Mouse (Mus musculus): Measurements from ENCODE around the gene 4932438A13Rik.

Gene 4932438A13Rik

DNA sequence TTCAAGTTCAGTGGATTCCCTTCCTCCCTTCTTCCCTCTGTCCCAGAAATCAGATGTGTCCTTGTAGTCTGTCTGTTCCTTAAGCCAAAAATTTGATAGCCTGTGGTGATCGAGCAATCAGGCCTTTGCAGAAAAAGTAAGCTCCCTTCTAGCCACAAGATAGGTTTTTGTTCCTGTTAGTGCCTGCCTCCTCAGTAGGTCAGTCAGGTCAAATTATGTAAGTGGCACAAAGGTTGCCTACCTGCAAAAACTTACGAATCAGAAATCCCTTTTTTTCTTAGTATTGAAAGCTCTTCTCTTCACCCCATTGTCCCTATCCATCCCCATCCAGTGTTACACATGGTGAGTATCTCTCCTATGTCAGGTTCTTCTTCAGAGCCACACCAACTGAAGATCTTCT is 54.9 kb downstream of the 4932438A13Rik start:
- DNase-seq (ENCODE audit: low read depth in 2 of 2, low spot score in 2 of 2) = no peak

DNA sequence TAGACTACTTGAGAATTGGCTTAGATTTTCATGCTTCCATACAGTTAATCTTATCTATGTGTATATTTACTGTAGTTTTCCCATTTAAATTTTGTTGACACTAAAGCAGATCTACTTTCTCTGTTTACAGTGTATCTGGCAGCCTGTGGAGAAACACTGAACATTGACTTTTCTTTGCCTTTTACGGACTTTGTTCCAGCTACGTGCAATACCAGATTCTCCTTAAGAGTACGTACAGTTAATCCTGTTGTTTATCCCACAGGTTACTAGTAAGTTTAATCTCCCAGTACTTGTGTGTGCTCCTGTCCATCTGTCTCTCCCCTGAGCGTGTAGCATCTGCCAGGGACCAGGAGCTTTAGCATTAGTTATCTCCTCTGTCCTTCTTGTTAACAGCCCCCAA is 55.4 kb downstream of the 4932438A13Rik start:
- DNase-seq (ENCODE audit: low read depth in 2 of 2, low spot score in 2 of 2) = no peak

DNA sequence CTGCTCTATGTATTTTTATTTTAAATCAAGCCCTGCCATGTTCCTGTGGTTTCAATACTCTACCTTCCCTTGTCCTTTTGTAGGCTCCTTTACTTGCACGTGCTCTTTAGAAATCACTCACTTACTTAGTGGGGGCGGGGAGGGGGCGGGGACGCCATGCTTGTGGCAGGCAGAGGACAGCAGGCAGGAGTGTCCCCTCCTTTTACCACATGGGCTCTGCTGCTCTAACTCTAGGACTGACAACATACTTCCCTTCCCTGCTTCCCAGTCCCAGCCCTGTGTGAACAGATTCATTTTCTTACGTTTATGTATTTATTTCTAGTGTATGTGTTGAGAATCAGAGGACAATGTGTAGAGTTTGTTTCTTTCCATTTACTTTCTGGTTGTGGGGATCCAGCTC is 78.7 kb downstream of the 4932438A13Rik start:
- no peak for DNase-seq (ENCODE audit: low read depth in 2 of 2, low spot score in 2 of 2)

DNA sequence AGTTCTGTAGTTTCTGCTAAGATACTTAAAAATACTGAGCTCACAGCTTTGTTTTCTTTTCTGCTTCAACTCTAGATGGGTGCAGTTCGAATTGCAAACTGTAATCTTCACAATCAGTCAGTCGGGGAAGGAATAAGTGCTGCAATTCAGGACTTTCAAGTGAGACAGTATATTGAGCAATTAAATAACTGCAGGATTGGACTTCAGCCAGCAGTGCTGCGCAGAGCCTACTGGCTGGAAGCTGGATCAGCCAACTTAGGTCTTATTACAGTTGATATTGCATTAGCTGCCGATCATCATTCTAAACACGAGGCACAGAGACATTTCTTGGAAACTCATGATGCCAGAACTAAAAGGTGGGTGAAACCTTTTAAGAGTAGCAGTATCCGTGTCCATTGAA is 79.2 kb downstream of the 4932438A13Rik start:
- DNase-seq (ENCODE audit: low read depth in 2 of 2, low spot score in 2 of 2) = no peak

DNA sequence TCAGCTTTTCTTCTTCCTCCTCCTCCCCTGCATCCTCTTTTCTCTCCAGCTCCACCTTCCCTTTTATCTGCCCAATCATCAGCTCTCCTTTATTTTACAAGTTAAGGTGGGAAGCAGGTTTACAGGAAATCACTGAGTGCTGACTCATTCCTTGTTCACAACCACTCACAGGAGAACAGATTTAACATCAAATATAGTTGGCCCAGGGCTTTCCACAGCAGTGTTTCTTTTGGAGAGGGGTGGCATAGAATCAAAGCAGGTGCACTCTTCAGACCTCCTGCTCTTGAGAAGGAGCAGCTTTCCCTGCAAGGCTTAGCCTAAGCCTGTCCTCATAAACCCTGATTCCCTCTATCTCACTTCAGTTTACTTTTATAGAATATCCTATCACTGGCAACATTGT is 80.8 kb downstream of the 4932438A13Rik start:
- no peak for DNase-seq (ENCODE audit: low read depth in 2 of 2, low spot score in 2 of 2)

DNA sequence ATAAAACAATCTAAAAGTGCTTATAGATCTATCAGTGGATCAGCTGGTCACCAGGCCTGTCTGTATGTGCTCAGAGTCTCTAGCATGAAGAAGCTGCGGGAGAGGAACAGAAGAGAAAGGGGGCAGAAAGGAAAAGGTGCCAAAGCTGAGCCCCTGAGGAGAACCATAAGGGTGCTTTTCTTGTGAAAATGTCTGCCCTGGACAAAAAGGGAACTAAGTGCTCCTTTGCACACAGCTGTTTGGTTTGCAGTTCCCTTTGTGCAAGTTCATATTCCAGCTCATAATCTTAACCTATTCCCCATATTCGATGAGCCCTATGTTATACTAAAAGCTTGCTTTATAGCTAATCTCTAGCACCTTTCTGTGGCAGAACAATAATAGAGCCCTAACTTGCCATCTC is 175.1 kb downstream of the 4932438A13Rik start:
- no peak for DNase-seq (ENCODE audit: low read depth in 2 of 2, low spot score in 2 of 2)

DNA sequence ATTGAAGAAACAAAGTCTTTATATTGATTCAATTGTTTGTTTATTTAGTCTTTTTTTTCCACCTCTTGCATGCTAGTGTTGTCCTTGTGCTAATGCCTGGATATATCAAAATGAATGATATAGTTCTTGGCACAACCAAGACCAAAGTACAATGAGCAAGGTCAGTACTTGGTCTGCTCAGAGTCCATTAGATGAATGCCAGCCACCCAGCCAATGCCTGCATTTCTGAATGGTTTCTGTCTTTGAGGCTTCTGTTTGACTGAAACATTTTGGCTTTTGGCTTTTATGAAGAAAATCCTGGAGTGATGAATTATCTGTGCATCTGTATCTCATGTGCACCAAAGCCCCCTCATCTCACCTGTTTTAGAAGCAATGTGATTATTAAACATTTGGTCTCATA is 176.9 kb downstream of the 4932438A13Rik start:
- DNase-seq (ENCODE audit: low read depth in 2 of 2, low spot score in 2 of 2) = no peak

DNA sequence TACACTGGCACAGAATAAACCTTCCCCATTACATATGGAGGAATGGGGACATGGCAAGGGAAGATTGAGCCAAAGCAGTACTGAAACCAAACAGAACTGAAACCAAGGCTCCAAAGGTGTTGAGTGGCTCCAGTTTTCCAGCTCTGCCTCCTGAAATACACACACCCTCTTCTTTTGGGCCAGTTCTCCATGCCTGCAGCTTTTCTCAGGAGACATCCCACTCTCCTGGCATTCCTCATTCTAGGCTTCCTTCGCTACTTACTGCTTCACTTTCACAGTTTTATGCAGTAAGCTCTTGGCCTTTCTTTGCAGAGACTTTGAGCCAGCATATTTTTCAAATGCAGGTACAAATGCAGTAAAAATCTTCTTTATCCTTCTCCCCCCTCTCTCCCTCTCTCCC is 188.6 kb downstream of the 4932438A13Rik start:
- DNase-seq (ENCODE audit: low read depth in 2 of 2, low spot score in 2 of 2) = no peak

DNA sequence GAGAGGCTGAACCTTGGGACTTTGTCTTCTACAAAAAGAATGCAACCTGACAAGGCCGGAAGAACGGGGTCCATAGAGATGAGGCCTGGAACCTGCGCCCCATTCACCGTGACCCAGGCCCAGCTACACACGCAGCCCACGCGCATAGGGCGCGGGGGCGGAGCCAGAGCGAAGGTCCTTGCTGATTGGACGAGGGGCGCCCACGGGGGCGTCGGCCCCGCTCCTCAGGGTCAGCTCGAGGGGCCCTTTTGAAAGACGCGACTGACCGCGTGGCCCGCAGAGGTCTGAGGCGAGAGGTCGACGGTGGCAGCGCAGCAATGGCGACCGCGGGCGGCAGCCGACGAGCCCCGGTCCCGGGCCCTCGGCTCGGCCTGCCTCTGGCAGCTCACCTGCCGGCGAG is 200.5 kb downstream of the 4932438A13Rik start, which contains the start of gene Adad1:
TSS of gene Adad1 (plus strand) at position 122 of the 400 bp plus-strand sequence.
- DNase-seq (ENCODE audit: low read depth in 2 of 2, low spot score in 2 of 2) = no peak

DNA sequence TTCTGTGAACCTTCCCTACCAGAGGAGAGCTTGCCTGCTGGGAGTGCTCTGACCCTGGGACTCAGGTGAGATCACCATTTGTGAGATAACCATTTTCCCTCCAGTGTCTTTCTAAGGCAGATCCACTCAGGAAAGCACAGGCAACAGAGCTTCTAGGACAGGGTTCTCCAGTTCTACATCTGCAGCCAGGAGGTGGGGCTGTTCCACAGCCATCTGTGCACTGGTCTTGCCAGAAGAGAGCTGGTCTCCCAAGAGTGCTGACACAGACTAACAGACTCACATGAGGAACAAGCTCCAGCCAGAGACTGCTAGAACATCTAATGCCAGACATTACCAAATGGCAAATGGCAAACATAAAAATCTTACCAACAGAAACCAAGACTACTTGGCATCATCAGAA is 210.3 kb downstream of the 4932438A13Rik start:
- DNase-seq (ENCODE audit: low read depth in 2 of 2, low spot score in 2 of 2) = no peak

DNA sequence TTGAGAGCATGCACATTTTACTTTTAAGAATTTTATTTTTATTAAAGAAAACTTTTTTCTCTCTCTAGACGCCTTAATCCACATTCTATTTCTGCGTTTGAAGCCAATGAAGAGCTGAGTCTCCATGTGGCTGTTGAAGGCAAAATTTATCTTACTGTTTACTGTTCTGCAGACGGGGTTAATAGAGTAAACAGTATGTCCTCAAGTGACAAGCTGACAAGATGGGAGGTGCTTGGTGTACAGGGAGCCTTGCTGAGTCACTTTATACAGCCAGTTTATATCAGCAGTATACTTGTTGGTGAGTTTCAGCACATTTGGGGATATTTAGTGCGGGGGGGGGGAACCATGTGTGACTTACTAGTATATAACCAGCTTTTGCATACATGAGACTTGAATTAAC is 222.0 kb downstream of the 4932438A13Rik start:
- no peak for DNase-seq (ENCODE audit: low read depth in 2 of 2, low spot score in 2 of 2)

DNA sequence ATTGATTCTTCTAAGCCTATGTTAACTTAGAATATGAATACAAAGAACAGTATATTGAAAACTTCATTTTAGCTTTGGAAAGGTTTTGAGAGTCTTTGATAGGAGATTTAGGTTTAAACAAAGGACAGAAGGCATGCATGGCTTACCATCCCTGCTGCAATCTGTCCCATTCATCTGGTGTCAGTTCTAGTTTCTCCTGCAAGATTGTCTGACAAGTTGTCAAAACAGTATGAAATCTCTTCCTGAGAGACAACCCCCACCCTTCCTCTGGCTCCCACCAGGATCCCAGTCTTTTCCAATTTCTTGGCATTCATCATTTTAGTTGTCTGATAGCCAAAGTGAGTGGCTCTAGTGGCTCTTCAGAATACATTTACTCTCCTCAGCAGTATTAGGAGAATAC is 227.8 kb downstream of the 4932438A13Rik start:
- DNase-seq (ENCODE audit: low read depth in 2 of 2, low spot score in 2 of 2) = no peak

Measured in CD8-positive naive resting alpha-beta T cell, adult 2 months (primary cell).